Mouse (Mus musculus) CH12.LX (cell line): ENCODE measurements around the gene Trmt112. TPM values are rescaled to one million over a fixed set of nuclear protein-coding genes. Genes with fewer than 3 reads are reported as not detected.

Source experiments
- DNase-seq: peaks from one replicate; pipeline ENCODE4 v3.0.0-alpha.2; 2013; ENCODE audit errors: extremely low read depth
- H3K27ac ChIP-seq: 2 replicates; pipeline ENCODE4 v1.5.1; 2012; ENCODE audit warnings: low read depth, mild to moderate bottlenecking, control low read depth, moderate library complexity; ENCODE audit not compliant: insufficient read depth
- H3K27me3 ChIP-seq: replicated peaks from 2 replicates; pipeline ENCODE3; 2012; ENCODE audit warnings: inconsistent platforms
- H3K36me3 ChIP-seq, 2 experiments: replicated peaks in 1 of 2; 2 replicates each; pipeline versions ENCODE3 to v1.6.1; 2012; ENCODE audit warnings: inconsistent platforms in 1 of 2, low read length in 1 of 2, mild to moderate bottlenecking in 1 of 2, mixed read lengths in 1 of 2, moderate library complexity in 1 of 2; ENCODE audit not compliant: control insufficient read depth in 1 of 2, insufficient read depth in 1 of 2
- H3K4me1 ChIP-seq, 2 experiments: 2 replicates each; pipeline ENCODE4 v1.6.1; 2012; ENCODE audit warnings: inconsistent platforms in 1 of 2, moderate library complexity in 1 of 2; ENCODE audit not compliant: insufficient read depth in 2 of 2, control insufficient read depth in 1 of 2
- H3K4me2 ChIP-seq: 2 replicates; pipeline ENCODE4 v1.6.1; 2012; ENCODE audit warnings: low read depth, mild to moderate bottlenecking, control low read depth; ENCODE audit not compliant: poor library complexity, insufficient read depth, severe bottlenecking
- H3K4me3 ChIP-seq, 3 experiments: fragments of 150-350 bp in 1 of 3; sonication (generic) in 1 of 3; replicated peaks in 1 of 3; 2 replicates each; pipeline versions ENCODE3 to v1.5.1; 2011 to 2012; ENCODE audit warnings: low read depth in 2 of 3, low read length in 2 of 3, mild to moderate bottlenecking in 2 of 3, moderate library complexity in 2 of 3, control low read depth in 1 of 3, improper control_type of control experiment in 1 of 3, inconsistent platforms in 1 of 3, mixed read lengths in 1 of 3; ENCODE audit not compliant: poor library complexity in 1 of 3
- H3K79me2 ChIP-seq: replicated peaks from 2 replicates; pipeline ENCODE4 v1.6.1; 2012; ENCODE audit warnings: mild to moderate bottlenecking, moderate library complexity; ENCODE audit not compliant: control insufficient read depth, poor library complexity, insufficient read depth, severe bottlenecking; ENCODE audit errors: extremely low read depth
- H3K9ac ChIP-seq: 2 replicates; pipeline ENCODE4 v1.6.1; 2012; ENCODE audit warnings: low read depth, mild to moderate bottlenecking, control low read depth, moderate library complexity; ENCODE audit not compliant: insufficient read depth
- H3K9me3 ChIP-seq: replicated peaks from 2 replicates; pipeline ENCODE3; 2012; ENCODE audit warnings: low read length, inconsistent platforms, mixed read lengths
- CHD1 ChIP-seq: IDR thresholded peaks from 2 replicates; pipeline ENCODE4 v1.6.1; 2012; ENCODE audit warnings: low read depth, low read length, improper control_type of control experiment, inconsistent platforms
- ELF1 ChIP-seq: IDR thresholded peaks from 2 replicates; pipeline ENCODE4 v1.6.1; 2014; ENCODE audit warnings: low read depth, mild to moderate bottlenecking, inconsistent platforms, low read length, improper control_type of control experiment
- HCFC1 ChIP-seq: IDR thresholded peaks from 2 replicates; pipeline ENCODE4 v1.6.1; 2012; ENCODE audit warnings: low read depth, mild to moderate bottlenecking, inconsistent platforms, low read length, improper control_type of control experiment
- IRF4 ChIP-seq: IDR thresholded peaks from 2 replicates; pipeline ENCODE4 v1.6.1; 2014; ENCODE audit warnings: low read depth, mild to moderate bottlenecking, inconsistent platforms, low read length, improper control_type of control experiment
- JUND ChIP-seq: conservative IDR thresholded peaks from 2 replicates; pipeline ENCODE4 v1.6.1; 2011; ENCODE audit warnings: low read depth, low read length, improper control_type of control experiment
- KAT2A ChIP-seq: IDR thresholded peaks from 2 replicates; pipeline ENCODE4 v1.6.1; 2012; ENCODE audit warnings: low read length, improper control_type of control experiment, inconsistent platforms; ENCODE audit not compliant: insufficient replicate concordance
- MAX ChIP-seq: IDR thresholded peaks from 2 replicates; pipeline ENCODE4 v1.6.1; 2011; ENCODE audit warnings: low read length, improper control_type of control experiment
- MXI1 ChIP-seq: IDR thresholded peaks from 2 replicates; pipeline ENCODE4 v1.6.1; 2011; ENCODE audit warnings: mild to moderate bottlenecking, low read depth, low read length, improper control_type of control experiment
- NELFE ChIP-seq: IDR thresholded peaks from 2 replicates; pipeline ENCODE4 v1.6.1; 2011; ENCODE audit warnings: low read depth, low read length, improper control_type of control experiment
- NRF1 ChIP-seq: IDR thresholded peaks from 2 replicates; pipeline ENCODE4 v1.6.1; 2014; ENCODE audit warnings: low read depth, mild to moderate bottlenecking, inconsistent platforms, low read length, improper control_type of control experiment, moderate library complexity
- POLR2A ChIP-seq: IDR thresholded peaks from 2 replicates; pipeline ENCODE4 v1.6.1; 2011; ENCODE audit warnings: low read depth, mild to moderate bottlenecking, improper control_type of control experiment, low read length
- POLR2AphosphoS2 ChIP-seq: IDR thresholded peaks from 2 replicates; pipeline ENCODE4 v1.6.1; 2011; ENCODE audit warnings: low read depth, low read length, improper control_type of control experiment
- RAD21 ChIP-seq: IDR thresholded peaks from 2 replicates; pipeline ENCODE4 v1.6.1; 2011; ENCODE audit warnings: low read depth, mild to moderate bottlenecking, low read length, improper control_type of control experiment, moderate library complexity
- RCOR1 ChIP-seq: conservative IDR thresholded peaks from 2 replicates; pipeline ENCODE4 v1.6.1; 2012; ENCODE audit warnings: low read depth, mild to moderate bottlenecking, inconsistent platforms, low read length, improper control_type of control experiment
- SIN3A ChIP-seq: IDR thresholded peaks from 2 replicates; pipeline ENCODE4 v1.6.1; 2012; ENCODE audit warnings: low read length, improper control_type of control experiment, inconsistent platforms
- SMC3 ChIP-seq: IDR thresholded peaks from 2 replicates; pipeline ENCODE4 v1.6.1; 2011; ENCODE audit warnings: low read depth, low read length, improper control_type of control experiment
- TBP ChIP-seq: conservative IDR thresholded peaks from 2 replicates; pipeline ENCODE4 v1.6.1; 2011; ENCODE audit warnings: low read depth, low read length, improper control_type of control experiment
- USF1 ChIP-seq: IDR thresholded peaks from 2 replicates; pipeline ENCODE4 v1.6.1; 2014; ENCODE audit warnings: low read depth, mild to moderate bottlenecking, inconsistent platforms, low read length, improper control_type of control experiment
- USF2 ChIP-seq: conservative IDR thresholded peaks from 2 replicates; pipeline ENCODE4 v1.6.1; 2011; ENCODE audit warnings: low read depth, low read length, improper control_type of control experiment
- ZC3H11A ChIP-seq: IDR thresholded peaks from 2 replicates; pipeline ENCODE4 v1.6.1; 2012; ENCODE audit warnings: low read depth, mild to moderate bottlenecking, inconsistent platforms, low read length, improper control_type of control experiment
- ZMIZ1 ChIP-seq: IDR thresholded peaks from 2 replicates; pipeline ENCODE4 v1.6.1; 2012; ENCODE audit warnings: low read depth, mild to moderate bottlenecking, inconsistent platforms, low read length, improper control_type of control experiment
- ZNF384 ChIP-seq: IDR thresholded peaks from 2 replicates; pipeline ENCODE4 v1.6.1; 2012; ENCODE audit warnings: low read depth, low read length, improper control_type of control experiment, inconsistent platforms
- dilution Hi-C: fragments of 300-500 bp; cut with MboI; formaldehyde crosslinking; loops from 2 replicates; pipeline ENCODE4 v1.14.3; 2020; ENCODE audit warnings: low sequenced_read_pairs; ENCODE audit not compliant: extremely low pct_unique_long_range_greater_than_20kb, extremely low pct_ligation_motif_present
- in situ Hi-C: fragments of 300-500 bp; cut with MboI; formaldehyde crosslinking; loops from 3 replicates; pipeline ENCODE4 v1.14.3; 2019; ENCODE audit warnings: low sequenced_read_pairs, low pct_ligation_motif_present, low pct_unique_long_range_greater_than_20kb, mixed read lengths
- polyA plus RNA-seq: library from polyadenylated mRNA; unstranded; fragments of >175 nt; gene quantifications from 2 replicates; pipeline ENCODE4 v1.2.1, GENCODE M21; 2012; ENCODE audit warnings: low read depth; ENCODE audit not compliant: insufficient read length
- total RNA-seq, 2 experiments: library from RNA; depleted of rRNA; stranded (reverse); fragments of 300-350 nt in 1 of 2; fragments of >200 nt in 1 of 2; gene quantifications; 2 replicates each; pipeline ENCODE4 v1.2.3; 2012 to 2014

Trmt112 gene
- total and polyA plus RNA-seq, 3 experiments: 97.9 to 212 (median 198) TPM

DNA sequence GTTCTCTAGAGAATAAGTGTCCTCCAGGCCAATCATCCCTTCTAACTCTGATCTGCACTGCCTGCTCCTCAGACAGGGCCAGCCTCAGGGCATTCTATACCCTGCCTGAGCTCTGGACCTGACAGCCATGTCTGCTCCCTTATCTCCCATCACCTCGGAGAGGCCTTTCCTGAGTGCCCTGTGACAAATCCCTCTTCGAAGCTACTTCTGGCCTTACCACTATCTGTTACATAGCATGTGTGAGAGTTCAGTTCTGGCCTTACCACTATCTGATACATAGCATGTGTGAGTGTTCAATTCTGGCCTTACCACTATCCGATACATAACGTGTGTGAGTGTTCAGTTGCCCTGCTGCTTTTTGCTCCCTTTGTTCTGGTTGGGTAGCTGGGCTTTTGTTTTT lies 5.8 kb downstream of the Trmt112 start:
- in situ Hi-C loops (no loop called here), dilution Hi-C loops (no loop called here)
- no peak overlapping the region for H3K4me2 ChIP-seq
- DNase-seq: no peak
- H3K27ac ChIP-seq: no peak overlapping the region
- TF ChIP-seq SIN3A (no peak), ELF1 (no peak), ZC3H11A (no peak), IRF4 (no peak), HCFC1 (no peak), CHD1 (no peak)
- no peaks in the 10 kb centered on the region for H3K27me3 ChIP-seq
- H3K9me3 ChIP-seq: no peaks in the 10 kb centered on the region
- H3K9ac ChIP-seq: no peak overlapping the region
- peaks cover 11 to 24% of the 10 kb centered on the region in 2 experiments for H3K4me1 ChIP-seq
- peaks cover 31 to 82% of the 10 kb centered on the region in 2 experiments for H3K36me3 ChIP-seq
- H3K79me2 ChIP-seq: peaks cover 7% of the 10 kb centered on the region
- H3K4me3 ChIP-seq: no peak overlapping the region

GRCm38 (mm10) chr19:6916496-6916895 lies 7.0 kb downstream of the Trmt112 start:
- DNase-seq: no peak
- no peaks in the 10 kb centered on the region for H3K9me3 ChIP-seq
- H3K79me2 ChIP-seq: peaks cover 3% of the 10 kb centered on the region; the same call in 1 of the 2 replicates
- peaks cover 11 to 23% of the 10 kb centered on the region in 2 experiments for H3K4me1 ChIP-seq
- H3K4me2 ChIP-seq: no peak overlapping the region
- TF ChIP-seq KAT2A: no peak
- TF ChIP-seq USF2: no peak
- no peak for TF ChIP-seq RCOR1
- no peak for TF ChIP-seq TBP
- TF ChIP-seq NELFE: no peak
- TF ChIP-seq IRF4: no peak
- no peak for TF ChIP-seq POLR2AphosphoS2
- no peak for TF ChIP-seq POLR2A
- no peak for TF ChIP-seq ZMIZ1
- no peak for TF ChIP-seq MAX
- no peak for TF ChIP-seq JUND
- TF ChIP-seq ZNF384: no peak
- TF ChIP-seq SMC3: no peak
- no peak for TF ChIP-seq HCFC1
- no peak for TF ChIP-seq USF1
- no peak for TF ChIP-seq RAD21
- no peak for TF ChIP-seq NRF1
- no peak for TF ChIP-seq MXI1
- H3K27ac ChIP-seq: no peak overlapping the region
- no peaks in the 10 kb centered on the region for H3K27me3 ChIP-seq
- in situ Hi-C loops: no loop called here
- H3K36me3 ChIP-seq: peaks cover 26 to 74% of the 10 kb centered on the region in 2 experiments
- no peak overlapping the region for H3K9ac ChIP-seq
- dilution Hi-C loops: no loop called here
- H3K4me3 ChIP-seq: no peak overlapping the region
